Mouse (Mus musculus): ENCODE measurements around the gene Msrb3. TPM values are rescaled to one million over a fixed set of nuclear protein-coding genes. Genes with fewer than 3 reads are reported as not detected.
A peak's percentile ranks its signal among the peaks of the same experiment; 100 is the strongest.

Msrb3 gene
- polyA plus RNA-seq, 2 experiments, result 13.9 to 28.8 TPM

GRCm38 (mm10) chr10:120796749-120797148 is 102.2 kb downstream of the Msrb3 start:
- no peak overlapping the region for H3K27ac ChIP-seq (replicated peaks; ENCODE audit: low read depth, low read length)
- no peak overlapping the region for H3K9ac ChIP-seq (ENCODE audit: low read depth, low read length, severe bottlenecking)
- H3K4me2 ChIP-seq (replicated peaks; ENCODE audit: low read depth, low read length, severe bottlenecking), result no peak overlapping the region
- no peaks in the 10 kb centered on the region for H3K9me3 ChIP-seq (ENCODE audit: control insufficient read depth, low read length)
- TF ChIP-seq POLR2A (IDR thresholded peaks at IDR 0.05; ENCODE audit: borderline replicate concordance, extremely low read depth, insufficient read depth, insufficient read length), result no peak
- H3K4me3 ChIP-seq (replicated peaks; ENCODE audit: low read length), result no peak overlapping the region
- no peak for ATAC-seq (ENCODE audit: low FRiP score, low read depth)
- no peaks in the 10 kb centered on the region for H3K27me3 ChIP-seq (ENCODE audit: control insufficient read depth, insufficient read depth, low read length)
- DNase-seq (ENCODE audit: low spot score), result no peak
- 81% methylated on average over 4 of the region's 4 CpGs for WGBS
- H3K36me3 ChIP-seq (ENCODE audit: control insufficient read depth, insufficient read depth, low read length), result no peaks in the 10 kb centered on the region
- H3K4me1 ChIP-seq (ENCODE audit: control insufficient read depth, insufficient read depth, low read length), result peaks cover 13% of the 10 kb centered on the region

- 8% methylated on average over 13 of the region's 13 CpGs for WGBS
- H3K4me1 ChIP-seq (ENCODE audit: control insufficient read depth, insufficient read depth, low read length), result peaks cover 6% of the 10 kb centered on the region
- H3K27me3 ChIP-seq (ENCODE audit: control insufficient read depth, insufficient read depth, low read length), result no peaks in the 10 kb centered on the region
- no peak for TF ChIP-seq POLR2A (IDR thresholded peaks at IDR 0.05; ENCODE audit: borderline replicate concordance, extremely low read depth, insufficient read depth, insufficient read length)
- H3K27ac ChIP-seq (replicated peaks; ENCODE audit: low read depth, low read length), result no peak overlapping the region
- H3K9ac ChIP-seq (ENCODE audit: low read depth, low read length, severe bottlenecking), result no peak overlapping the region
- 0 out of 2 replicates have a peak, but pooled peaks cover 3% of the 10 kb centered on the region for H3K36me3 ChIP-seq (ENCODE audit: control insufficient read depth, insufficient read depth, low read length)
- ATAC-seq (ENCODE audit: low FRiP score, low read depth) (no peak), DNase-seq (ENCODE audit: low spot score) (peak; percentile 47)
- H3K9me3 ChIP-seq (ENCODE audit: control insufficient read depth, low read length), result no peaks in the 10 kb centered on the region
- H3K4me2 ChIP-seq (replicated peaks; ENCODE audit: low read depth, low read length, severe bottlenecking), result peak overlapping the region; percentile 15; the same call in 1 of the 2 replicates
- no peak overlapping the region for H3K4me3 ChIP-seq (replicated peaks; ENCODE audit: low read length)
Observed at GRCm38 (mm10) chr10:120794391-120794817, 104.5 kb downstream of the Msrb3 start.

GRCm38 (mm10) chr10:120792191-120792765 is 106.6 kb downstream of the Msrb3 start:
- Histone ChIP-seq H3K4me3 (replicated peaks; ENCODE audit: low read length) (no peak overlapping the region), H3K9me3 (ENCODE audit: control insufficient read depth, low read length) (no peaks in the 10 kb centered on the region), H3K36me3 (ENCODE audit: control insufficient read depth, insufficient read depth, low read length) (peaks cover 5% of the 10 kb centered on the region; the same call in 1 of the 2 replicates), H3K4me2 (replicated peaks; ENCODE audit: low read depth, low read length, severe bottlenecking) (no peak overlapping the region), H3K4me1 (ENCODE audit: control insufficient read depth, insufficient read depth, low read length) (peaks cover 12% of the 10 kb centered on the region), H3K27me3 (ENCODE audit: control insufficient read depth, insufficient read depth, low read length) (no peaks in the 10 kb centered on the region), H3K27ac (replicated peaks; ENCODE audit: low read depth, low read length) (no peak overlapping the region), H3K9ac (ENCODE audit: low read depth, low read length, severe bottlenecking) (no peak overlapping the region)
- ATAC-seq (ENCODE audit: low FRiP score, low read depth) (no peak), DNase-seq (ENCODE audit: low spot score) (no peak)
- TF ChIP-seq POLR2A (IDR thresholded peaks at IDR 0.05; ENCODE audit: borderline replicate concordance, extremely low read depth, insufficient read depth, insufficient read length), result no peak
- 51% methylated on average over 11 of the region's 11 CpGs for WGBS

- no peak for ATAC-seq (ENCODE audit: low FRiP score, low read depth)
Observed at GRCm38 (mm10) chr10:120791438-120791837, 107.5 kb downstream of the Msrb3 start.

GRCm38 (mm10) chr10:120787202-120787601 is 111.7 kb downstream of the Msrb3 start:
- Histone ChIP-seq H3K27ac (replicated peaks; ENCODE audit: low read depth, low read length) (0 out of 2 replicates have a peak overlapping the region, but pooled peaks have one; percentile 19), H3K9ac (ENCODE audit: low read depth, low read length, severe bottlenecking) (no peak overlapping the region), H3K36me3 (ENCODE audit: control insufficient read depth, insufficient read depth, low read length) (peaks cover 5% of the 10 kb centered on the region; the same call in 1 of the 2 replicates), H3K9me3 (ENCODE audit: control insufficient read depth, low read length) (no peaks in the 10 kb centered on the region), H3K27me3 (ENCODE audit: control insufficient read depth, insufficient read depth, low read length) (no peaks in the 10 kb centered on the region), H3K4me3 (replicated peaks; ENCODE audit: low read length) (no peak overlapping the region), H3K4me1 (ENCODE audit: control insufficient read depth, insufficient read depth, low read length) (peaks cover 20% of the 10 kb centered on the region), H3K4me2 (replicated peaks; ENCODE audit: low read depth, low read length, severe bottlenecking) (no peak overlapping the region)
- no peak for ATAC-seq (ENCODE audit: low FRiP score, low read depth)
- WGBS, result 23% methylated on average over 10 of the region's 10 CpGs
- no peak for TF ChIP-seq POLR2A (IDR thresholded peaks at IDR 0.05; ENCODE audit: borderline replicate concordance, extremely low read depth, insufficient read depth, insufficient read length)
- peak; percentile 28 for DNase-seq (ENCODE audit: low spot score)

More at GRCm38 (mm10) chr10:120791438-120791837, 107.5 kb downstream of the Msrb3 start:
- H3K27ac ChIP-seq (replicated peaks; ENCODE audit: low read depth, low read length), result no peak overlapping the region
- H3K27me3 ChIP-seq (ENCODE audit: control insufficient read depth, insufficient read depth, low read length), result no peaks in the 10 kb centered on the region
- no peak for DNase-seq (ENCODE audit: low spot score)
- H3K9me3 ChIP-seq (ENCODE audit: control insufficient read depth, low read length), result no peaks in the 10 kb centered on the region
- TF ChIP-seq POLR2A (IDR thresholded peaks at IDR 0.05; ENCODE audit: borderline replicate concordance, extremely low read depth, insufficient read depth, insufficient read length), result no peak
- H3K36me3 ChIP-seq (ENCODE audit: control insufficient read depth, insufficient read depth, low read length), result peaks cover 5% of the 10 kb centered on the region; the same call in 1 of the 2 replicates
- H3K4me2 ChIP-seq (replicated peaks; ENCODE audit: low read depth, low read length, severe bottlenecking), result no peak overlapping the region
- no peak overlapping the region for H3K4me3 ChIP-seq (replicated peaks; ENCODE audit: low read length)
- peaks cover 19% of the 10 kb centered on the region for H3K4me1 ChIP-seq (ENCODE audit: control insufficient read depth, insufficient read depth, low read length)
- H3K9ac ChIP-seq (ENCODE audit: low read depth, low read length, severe bottlenecking), result no peak overlapping the region
- 89% methylated on average over 11 of the region's 11 CpGs for WGBS
